Mouse (Mus musculus): ENCODE data around the gene Psmd13.

Gene Psmd13

GRCm38 (mm10) chr7:140907697-140908096, 25.9 kb downstream of the Psmd13 start:
- no peak for DNase-seq

- DNase-seq = no peak
These were observed 26.4 kb downstream of the Psmd13 start for GRCm38 (mm10) chr7:140908181-140908580.

- peak; percentile 66 for DNase-seq
These were observed 26.9 kb downstream of the Psmd13 start for GRCm38 (mm10) chr7:140908634-140909107.

- DNase-seq = no peak
These were observed 30.5 kb downstream of the Psmd13 start for GRCm38 (mm10) chr7:140912293-140912692.

GRCm38 (mm10) chr7:140912846-140913482, 31.2 kb downstream of the Psmd13 start:
- no peak for DNase-seq

- no peak for DNase-seq
These were observed 32.4 kb downstream of the Psmd13 start for GRCm38 (mm10) chr7:140914031-140914690.

GRCm38 (mm10) chr7:140919911-140920310, 38.1 kb downstream of the Psmd13 start:
- no peak for DNase-seq

- no peak for DNase-seq
These were observed 38.8 kb downstream of the Psmd13 start, which contains the start of gene Nlrp6 for GRCm38 (mm10) chr7:140920418-140921029. Gene Nlrp6 (plus strand): TSS chr7:140920902.

- no peak for DNase-seq
These were observed 39.6 kb downstream of the Psmd13 start for GRCm38 (mm10) chr7:140921225-140921975.

- peak; percentile 81 for DNase-seq
These were observed 40.8 kb downstream of the Psmd13 start for GRCm38 (mm10) chr7:140922398-140923069.

- DNase-seq = no peak
These were observed 41.5 kb downstream of the Psmd13 start for GRCm38 (mm10) chr7:140923070-140923775.

- no peak for DNase-seq
These were observed 45.4 kb downstream of the Psmd13 start for GRCm38 (mm10) chr7:140927181-140927580.

- no peak for DNase-seq
These were observed 56.7 kb downstream of the Psmd13 start for GRCm38 (mm10) chr7:140938436-140938835.

- no peak for DNase-seq
These were observed 57.1 kb downstream of the Psmd13 start for GRCm38 (mm10) chr7:140938896-140939295.

- no peak for DNase-seq
These were observed 58.0 kb downstream of the Psmd13 start for GRCm38 (mm10) chr7:140939669-140940171.

- peak; percentile 41 for DNase-seq
These were observed 59.7 kb downstream of the Psmd13 start, which contains the start of gene Pgghg for GRCm38 (mm10) chr7:140941222-140942051. Gene Pgghg (plus strand): TSS chr7:140941391.

GRCm38 (mm10) chr7:140942341-140942740, 60.6 kb downstream of the Psmd13 start:
- DNase-seq = no peak

GRCm38 (mm10) chr7:140942811-140943210, 61.0 kb downstream of the Psmd13 start:
- DNase-seq = no peak

GRCm38 (mm10) chr7:140943356-140943755, 61.6 kb downstream of the Psmd13 start:
- no peak for DNase-seq

- no peak for DNase-seq
These were observed 62.5 kb downstream of the Psmd13 start for GRCm38 (mm10) chr7:140944236-140944635.

GRCm38 (mm10) chr7:140945247-140945646, 63.5 kb downstream of the Psmd13 start:
- no peak for DNase-seq
